Mouse (Mus musculus) liver, adult 2 months (tissue): ENCODE measurements around the gene Cntf.

ENCODE experiments used
- CTCF ChIP-seq: fragments of 200-500 bp; IDR thresholded peaks from 2 replicates; pipeline ENCODE4 v1.5.1; 2011; ENCODE audit warnings: low read depth, low read length, control low read depth
- POLR2A ChIP-seq: fragments of 200-500 bp; IDR thresholded peaks from 2 replicates; pipeline ENCODE4 v1.6.1; 2011; ENCODE audit warnings: low read length, control low read depth; ENCODE audit not compliant: insufficient read depth; ENCODE audit errors: extremely low read depth

- TF ChIP-seq POLR2A: no peak
- no peak for TF ChIP-seq CTCF
These were observed 33.6 kb upstream of the Cntf start for GRCm38 (mm10) chr19:12799081-12799480.
